Mouse (Mus musculus): ENCODE results near the gene Olfr648.

- no peak for TF ChIP-seq POLR2A (IDR thresholded peaks at IDR 0.05; ENCODE audit: borderline replicate concordance, insufficient read depth, low read length)
- TF ChIP-seq CTCF (IDR thresholded peaks at IDR 0.05; ENCODE audit: borderline replicate concordance, insufficient read depth, low read depth, low read length) = no peak
These were observed 34.7 kb upstream of the Olfr648 start for GRCm38 (mm10) chr7:104217881-104218280.
